Comparison of ENCODE assay signal across 8 mouse cellular contexts in genomic region chr15:79657837-79658530, GRCm38 (mm10). TPM values are rescaled to one million over a fixed set of nuclear protein-coding genes. Genes with fewer than 3 reads are reported as not detected.
DNase-seq lines count a peak whose midpoint lies in the region; ATAC-seq lines count a peak whose summit lies in the region.

No protein-coding gene starts in this region.

- H3K27me3 ChIP-seq in hindbrain, embryonic 13.5 days = no peaks in the 10 kb centered on the region

- peak overlapping the region; percentile 71 for H3K4me2 ChIP-seq in hindbrain, embryonic 13.5 days

- H3K36me3 ChIP-seq in hindbrain, embryonic 13.5 days = peaks cover 32% of the 10 kb centered on the region

- H3K27ac ChIP-seq in hindbrain, embryonic 13.5 days = peak overlapping the region; percentile 98

- peak overlapping the region; percentile 93 for H3K4me3 ChIP-seq in hindbrain, embryonic 13.5 days

- ATAC-seq in hindbrain, embryonic 13.5 days (ENCODE audit: low FRiP score) = 0 out of 2 replicates have a peak, but pooled peaks have one; percentile 10

- peaks cover 20% of the 10 kb centered on the region for H3K4me1 ChIP-seq in hindbrain, embryonic 13.5 days (replicated peaks)

- H3K9me3 ChIP-seq in hindbrain, embryonic 13.5 days = peaks cover 3% of the 10 kb centered on the region; the same call in 1 of the 2 replicates

- DNase-seq in Muller cell, postnatal 12 days (ENCODE audit: inconsistent ontology term) = peak; percentile 71
- DNase-seq in cerebellum, adult 9-11 months = peak; percentile 83
- peak; percentile 58 to 78 for DNase-seq in frontal cortex, postnatal 10 days (ENCODE audit: low spot score in 2 of 2)
- peak; percentile 76 to 95 for DNase-seq in layer of hippocampus, postnatal 25 days (ENCODE audit: extremely low spot score in 1 of 2, low spot score in 1 of 2)
- DNase-seq in lung, postnatal 25 days (ENCODE audit: low spot score) = peak; percentile 89
- peak; percentile 96 for DNase-seq in retina, embryonic 14.5 days (ENCODE audit: low spot score)
- peak; percentile 94 for DNase-seq in thymus, postnatal 4 days

- peak overlapping the region; percentile 94 for H3K9ac ChIP-seq in hindbrain, embryonic 13.5 days

- WGBS in hindbrain, embryonic 13.5 days = 5% methylated on average over 16 of the region's 16 CpGs

RNA-seq across cellular contexts. Expression of gene Fam227a, which starts 0.8 kb away (rescaled TPM):
- 5.4 and 5.6 TPM in 2 replicates for polyA plus RNA-seq in hindbrain, embryonic 13.5 days (2015; fragmentation: Nextera tagmentation; extraction: Ambion mirVana)
- 10 to 100 TPM in 1 of 2 experiments, 1 to 10 TPM in 1; 6.0 to 11.5 TPM for total RNA-seq in layer of hippocampus, postnatal 25 days (2021)

RNA-seq across cellular contexts. Expression of gene Cby1, which starts 1.0 kb away (rescaled TPM):
- polyA plus RNA-seq in hindbrain, embryonic 13.5 days (2015; fragmentation: Nextera tagmentation; extraction: Ambion mirVana) = 84.2 and 85.8 TPM in 2 replicates
- total RNA-seq in layer of hippocampus, postnatal 25 days (2021) = 10 to 100 TPM; 51.8 to 54.2 TPM

RNA-seq across cellular contexts. Expression of gene Tomm22, which starts 12.7 kb away (rescaled TPM):
- 246 and 253 TPM in 2 replicates for polyA plus RNA-seq in hindbrain, embryonic 13.5 days (2015; fragmentation: Nextera tagmentation; extraction: Ambion mirVana)
- 100 to 1,000 TPM; 100 to 107 TPM for total RNA-seq in layer of hippocampus, postnatal 25 days (2021)

RNA-seq across cellular contexts. Expression of gene Josd1, which starts 29.7 kb away (rescaled TPM):
- polyA plus RNA-seq in hindbrain, embryonic 13.5 days (2015; fragmentation: Nextera tagmentation; extraction: Ambion mirVana) = 19.1 and 20.2 TPM in 2 replicates
- 10 to 100 TPM; 49.4 to 53.2 TPM for total RNA-seq in layer of hippocampus, postnatal 25 days (2021)

RNA-seq across cellular contexts. Expression of gene Gtpbp1, which starts 32.7 kb away (rescaled TPM):
- 44.8 and 45.2 TPM in 2 replicates for polyA plus RNA-seq in hindbrain, embryonic 13.5 days (2015; fragmentation: Nextera tagmentation; extraction: Ambion mirVana)
- total RNA-seq in layer of hippocampus, postnatal 25 days (2021) = 10 to 100 TPM; 46.2 to 52.6 TPM

Comparison
In these comparisons a context has a peak if more than half of its experiments do, and no peak if none do; other contexts are left out.
1. Peak in every context shown above with its lines: DNase-seq, ATAC-seq, H3K4me3 ChIP-seq and H3K27ac ChIP-seq.